Mouse (Mus musculus) erythroblast, embryonic 14.5 days (primary cell): ENCODE measurements around the gene Serp2.

Experiments used
- GATA1 ChIP-seq: IDR thresholded peaks from 2 replicates; pipeline ENCODE4 v1.6.1; 2012; ENCODE audit warnings: low read length, inconsistent platforms, mixed read lengths
- TAL1 ChIP-seq: IDR thresholded peaks from 3 replicates; pipeline ENCODE4 v1.6.1; 2012; ENCODE audit warnings: low read length, inconsistent platforms, mixed read lengths

- TF ChIP-seq TAL1 (no peak), GATA1 (no peak)
Measured at GRCm38 (mm10) chr14:76556852-76557208, at the start of gene Serp2.
